Mouse (Mus musculus): ENCODE measurements around the gene Pcyt2. TPM values are rescaled to one million over a fixed set of nuclear protein-coding genes. Genes with fewer than 3 reads are reported as not detected.

The Pcyt2 gene
- total and polyA plus RNA-seq, 3 experiments: 86.7 to 87.3 TPM; not detected in 1

- 0 out of 2 replicates have a peak, but pooled peaks have one; percentile 10 for TF ChIP-seq BHLHE40 (IDR thresholded peaks at IDR 0.05; ENCODE audit: borderline replicate concordance, low read depth, low read length)
- TF ChIP-seq RCOR1 (IDR thresholded peaks at IDR 0.05; ENCODE audit: low read depth, low read length): peak; percentile 68; the same call in 1 of the 2 replicates
- TF ChIP-seq CTCF (IDR thresholded peaks at IDR 0.05 in 2 of 3, conservative IDR thresholded peaks at IDR 0.05 in 1 of 3; ENCODE audit: control insufficient read depth in 1 of 3, insufficient read depth in 1 of 3, low read depth in 2 of 3, low read length in 3 of 3, poor library complexity in 1 of 3, severe bottlenecking in 1 of 3): peak in 2 of 3 experiments; percentile 8 to 44; a peak in 4 of 6 replicates
- TF ChIP-seq NELFE (IDR thresholded peaks at IDR 0.05; ENCODE audit: low read depth, low read length): peak; percentile 94
Measured at GRCm38 (mm10) chr11:120581490-120582267, 36.1 kb downstream of the Pcyt2 start, which contains the start of gene Arhgdia (continued).

GRCm38 (mm10) chr11:120580871-120581331 lies 36.8 kb downstream of the Pcyt2 start:
- peak overlapping the region; percentile 84 for H3K9ac ChIP-seq (ENCODE audit: control insufficient read depth, low read depth, low read length, poor library complexity, severe bottlenecking)
- TF ChIP-seq MXI1 (IDR thresholded peaks at IDR 0.05; ENCODE audit: low read depth, low read length): no peak; the same call in 1 of the 2 replicates
- TF ChIP-seq CTCF (IDR thresholded peaks at IDR 0.05 in 2 of 3, conservative IDR thresholded peaks at IDR 0.05 in 1 of 3; ENCODE audit: control insufficient read depth in 1 of 3, insufficient read depth in 1 of 3, low read depth in 2 of 3, low read length in 3 of 3, poor library complexity in 1 of 3, severe bottlenecking in 1 of 3): no peak
- TF ChIP-seq USF1 (IDR thresholded peaks at IDR 0.05; ENCODE audit: low read depth, low read length): no peak
- no peak for TF ChIP-seq ZC3H11A (IDR thresholded peaks at IDR 0.05; ENCODE audit: low read depth, low read length)
- TF ChIP-seq POLR2A (IDR thresholded peaks at IDR 0.05; ENCODE audit: control insufficient read depth in 1 of 2, insufficient read depth in 1 of 2, low read depth in 1 of 2, low read length in 2 of 2, poor library complexity in 1 of 2): peak in 1 of 2 experiments; percentile 48; a peak in 1 of 4 replicates
- 0 out of 2 replicates have a peak, but pooled peaks have one; percentile 29 for TF ChIP-seq TBP (IDR thresholded peaks at IDR 0.05; ENCODE audit: low read depth, low read length)
- TF ChIP-seq POLR2AphosphoS2 (IDR thresholded peaks at IDR 0.05; ENCODE audit: low read length): no peak
- no peak for TF ChIP-seq MYC (IDR thresholded peaks at IDR 0.05; ENCODE audit: low read depth, low read length)
- peak; percentile 86; the same call in 1 of the 2 replicates for TF ChIP-seq UBTF (IDR thresholded peaks at IDR 0.05; ENCODE audit: borderline replicate concordance, insufficient read depth, low read depth, low read length)
- TF ChIP-seq ELF1 (IDR thresholded peaks at IDR 0.05; ENCODE audit: low read depth, low read length): no peak
- TF ChIP-seq CHD1 (IDR thresholded peaks at IDR 0.05; ENCODE audit: low read depth, low read length): no peak
- TF ChIP-seq MAFK (IDR thresholded peaks at IDR 0.05; ENCODE audit: borderline replicate concordance, low read depth, low read length): no peak
- TF ChIP-seq RAD21 (IDR thresholded peaks at IDR 0.05; ENCODE audit: low read depth, low read length): no peak
- H3K4me3 ChIP-seq (ENCODE audit: control insufficient read depth in 1 of 2, insufficient read depth in 1 of 2, low read depth in 2 of 2, low read length in 2 of 2): peak overlapping the region; percentile 76 to 94
- H3K4me1 ChIP-seq (ENCODE audit: control insufficient read depth in 1 of 2, insufficient read depth in 2 of 2, low read length in 2 of 2): peaks cover 5 to 18% of the 10 kb centered on the region in 2 experiments
- H3K27ac ChIP-seq (ENCODE audit: control insufficient read depth, low read depth, low read length): peak overlapping the region; percentile 67
- peaks cover 4 to 12% of the 10 kb centered on the region in 2 experiments; a peak in 3 of 4 replicates for H3K36me3 ChIP-seq (ENCODE audit: control insufficient read depth in 1 of 2, insufficient read depth in 2 of 2, low read length in 2 of 2)
- peak; percentile 65 for DNase-seq (ENCODE audit: low read depth, low spot score)
- no peaks in the 10 kb centered on the region for H3K27me3 ChIP-seq (ENCODE audit: control insufficient read depth in 1 of 2, insufficient read depth in 2 of 2, low read length in 2 of 2)
- H3K79me2 ChIP-seq (ENCODE audit: control insufficient read depth, insufficient read depth, low read length, poor library complexity): peaks cover 35% of the 10 kb centered on the region
- no peaks in the 10 kb centered on the region for H3K9me3 ChIP-seq (replicated peaks; ENCODE audit: insufficient read depth, low read length)

All from MEL (cell line).